Mouse (Mus musculus): Measurements from ENCODE around the gene Map3k11.

- no peak for TF ChIP-seq CTCF (IDR thresholded peaks at IDR 0.05; ENCODE audit: low read depth)
- no peak for TF ChIP-seq EP300 (IDR thresholded peaks at IDR 0.05; ENCODE audit: low read depth)
Measured at GRCm38 (mm10) chr19:5740320-5741317, 52.1 kb downstream of the Map3k11 start, which contains the start of gene Ltbp3.
